Mouse (Mus musculus): ENCODE data around the gene Bmpr1b. TPM values are rescaled to one million over a fixed set of nuclear protein-coding genes. Genes with fewer than 3 reads are reported as not detected.

Bmpr1b gene
- polyA plus RNA-seq, 1 experiment from 2014 or later, result 8.9 TPM

DNA sequence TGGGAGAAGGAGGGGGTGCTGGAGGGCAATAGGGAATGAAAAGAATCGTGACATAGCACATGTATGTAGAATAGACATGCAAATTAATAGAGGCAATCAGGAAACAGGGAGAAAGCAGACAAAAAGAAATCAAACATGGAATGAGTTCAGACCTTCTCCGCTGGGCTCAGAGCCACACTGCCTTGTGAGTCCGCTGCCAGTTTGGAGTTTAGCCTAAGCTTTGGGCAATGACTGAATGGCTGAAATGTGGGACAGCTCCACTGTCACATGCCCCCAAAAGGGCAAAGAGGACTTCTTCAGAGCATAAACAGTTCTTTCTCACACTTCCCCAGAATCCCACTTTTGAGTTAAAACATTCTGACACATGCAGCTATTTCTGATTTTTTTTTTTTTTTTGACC is 236.3 kb downstream of the Bmpr1b start:
- peaks cover 9% of the 10 kb centered on the region for H3K4me1 ChIP-seq
- H3K27ac ChIP-seq, result no peak overlapping the region
- WGBS, result 75% methylated on average over 3 of the region's 3 CpGs
- H3K9ac ChIP-seq, result no peak overlapping the region
- no peaks in the 10 kb centered on the region for H3K27me3 ChIP-seq
- H3K9me3 ChIP-seq, result no peaks in the 10 kb centered on the region
- no peak for ATAC-seq (ENCODE audit: insufficient number of reproducible peaks, low FRiP score, low TSS enrichment, low read depth)
- H3K4me3 ChIP-seq, result no peak overlapping the region
- H3K4me2 ChIP-seq, result no peak overlapping the region
- H3K36me3 ChIP-seq, result no peaks in the 10 kb centered on the region

DNA sequence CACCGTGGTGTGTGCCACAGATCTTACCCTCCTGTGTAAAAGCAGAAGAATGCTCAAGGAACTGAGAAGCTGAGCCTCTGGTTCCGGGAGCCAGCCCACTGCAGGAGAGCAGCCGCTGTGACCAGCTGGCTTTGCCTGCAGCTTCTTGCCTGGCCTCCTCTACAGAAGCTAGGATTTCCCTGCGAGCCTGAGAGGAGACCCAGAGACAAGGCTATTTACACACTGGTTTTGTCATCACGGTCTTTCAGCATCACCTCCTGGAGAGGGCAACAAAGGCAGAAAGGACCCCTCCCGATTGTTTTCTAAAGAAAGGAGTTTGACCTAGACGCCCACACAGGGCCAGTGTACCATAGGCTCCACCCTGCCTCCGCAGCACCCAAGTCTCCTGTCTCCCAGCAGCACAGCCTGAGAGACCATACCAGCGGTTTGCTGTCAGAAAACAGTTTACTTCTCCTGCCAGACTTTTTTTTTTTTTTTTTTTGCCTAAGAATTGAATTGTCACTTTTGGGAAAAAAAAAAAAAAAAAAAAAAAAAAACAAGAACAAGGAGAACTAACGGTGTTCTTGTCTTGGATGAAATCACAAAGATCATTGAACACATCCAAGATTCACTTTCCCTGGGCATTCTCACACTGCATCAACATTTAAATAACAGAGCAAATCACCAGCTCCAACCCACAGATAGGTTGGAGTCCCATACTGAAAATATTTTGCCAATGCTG is 237.7 kb downstream of the Bmpr1b start:
- Histone ChIP-seq H3K27ac (no peak overlapping the region), H3K4me3 (no peak overlapping the region), H3K4me1 (peaks cover 12% of the 10 kb centered on the region)

DNA sequence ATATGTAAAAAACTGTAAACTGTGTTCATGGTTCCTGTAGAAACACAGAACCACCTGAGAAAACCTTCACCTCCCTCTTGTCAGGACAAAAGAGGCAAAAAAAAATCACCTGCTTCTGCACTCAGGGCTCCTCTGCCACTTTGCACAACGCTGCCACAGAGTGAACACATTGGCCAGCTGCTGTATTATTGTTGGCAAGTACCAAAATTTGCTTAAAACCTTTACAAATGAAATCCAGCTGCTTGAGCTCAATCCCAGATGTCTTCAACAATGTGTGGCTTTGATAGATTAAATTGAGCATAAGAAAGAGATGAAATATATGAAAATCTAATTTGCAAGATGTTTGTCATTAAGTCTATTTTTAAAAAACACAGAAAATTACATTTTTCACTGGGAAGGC is 245.8 kb downstream of the Bmpr1b start:
- Histone ChIP-seq H3K27me3 (no peaks in the 10 kb centered on the region), H3K9me3 (no peaks in the 10 kb centered on the region), H3K27ac (no peak overlapping the region), H3K4me2 (no peak overlapping the region), H3K4me1 (peaks cover 14% of the 10 kb centered on the region; the same call in 1 of the 2 replicates), H3K36me3 (no peaks in the 10 kb centered on the region), H3K4me3 (no peak overlapping the region), H3K9ac (no peak overlapping the region)
- no peak for ATAC-seq (ENCODE audit: insufficient number of reproducible peaks, low FRiP score, low TSS enrichment, low read depth)
- WGBS, result 20% methylated on average over 1 of the region's 1 CpGs

More for the DNA sequence above, 237.7 kb downstream of the Bmpr1b start:
- 18% methylated on average over 10 of the region's 10 CpGs for WGBS
- no peaks in the 10 kb centered on the region for H3K27me3 ChIP-seq
- no peak overlapping the region for H3K9ac ChIP-seq
- H3K36me3 ChIP-seq, result no peaks in the 10 kb centered on the region
- H3K9me3 ChIP-seq, result no peaks in the 10 kb centered on the region
- peak overlapping the region; percentile 21; the same call in 1 of the 2 replicates for H3K4me2 ChIP-seq
- ATAC-seq (ENCODE audit: insufficient number of reproducible peaks, low FRiP score, low TSS enrichment, low read depth), result no peak

- peaks cover 11% of the 10 kb centered on the region; the same call in 1 of the 2 replicates for H3K4me1 ChIP-seq
- H3K9me3 ChIP-seq, result no peaks in the 10 kb centered on the region
- no peak for ATAC-seq (ENCODE audit: insufficient number of reproducible peaks, low FRiP score, low TSS enrichment, low read depth)
- no peaks in the 10 kb centered on the region for H3K36me3 ChIP-seq
- H3K27me3 ChIP-seq, result no peaks in the 10 kb centered on the region
- 18% methylated on average over 4 of the region's 4 CpGs for WGBS
- H3K9ac ChIP-seq, result no peak overlapping the region
- H3K27ac ChIP-seq, result no peak overlapping the region
- no peak overlapping the region for H3K4me3 ChIP-seq
- no peak overlapping the region for H3K4me2 ChIP-seq
These were observed 248.1 kb downstream of the Bmpr1b start for GRCm38 (mm10) chr3:141921161-141921560.

DNA sequence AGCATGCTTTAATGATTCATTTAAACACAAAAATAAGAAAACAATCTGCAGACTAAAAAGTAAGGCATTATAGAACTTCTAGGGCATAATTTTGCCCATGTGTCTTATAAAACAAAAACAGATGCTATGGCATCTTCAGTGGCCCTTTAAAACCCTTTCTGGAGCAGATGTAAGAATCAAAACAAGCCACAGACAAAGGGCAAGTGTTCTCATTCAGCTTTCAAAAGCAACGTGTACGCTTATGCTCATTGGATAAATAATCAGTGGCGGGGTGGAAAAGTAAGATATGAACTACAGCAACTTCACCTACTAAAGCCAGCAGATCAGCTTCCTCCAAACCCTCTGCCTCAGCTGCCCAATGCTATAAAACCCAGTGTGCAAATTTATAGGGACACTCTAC is 249.6 kb downstream of the Bmpr1b start:
- Histone ChIP-seq H3K9me3 (no peaks in the 10 kb centered on the region), H3K4me2 (no peak overlapping the region), H3K4me1 (peaks cover 11% of the 10 kb centered on the region; the same call in 1 of the 2 replicates), H3K36me3 (no peaks in the 10 kb centered on the region), H3K9ac (no peak overlapping the region), H3K27ac (no peak overlapping the region), H3K4me3 (no peak overlapping the region), H3K27me3 (no peaks in the 10 kb centered on the region)
- 37% methylated on average over 3 of the region's 3 CpGs for WGBS
- no peak for ATAC-seq (ENCODE audit: insufficient number of reproducible peaks, low FRiP score, low TSS enrichment, low read depth)

DNA sequence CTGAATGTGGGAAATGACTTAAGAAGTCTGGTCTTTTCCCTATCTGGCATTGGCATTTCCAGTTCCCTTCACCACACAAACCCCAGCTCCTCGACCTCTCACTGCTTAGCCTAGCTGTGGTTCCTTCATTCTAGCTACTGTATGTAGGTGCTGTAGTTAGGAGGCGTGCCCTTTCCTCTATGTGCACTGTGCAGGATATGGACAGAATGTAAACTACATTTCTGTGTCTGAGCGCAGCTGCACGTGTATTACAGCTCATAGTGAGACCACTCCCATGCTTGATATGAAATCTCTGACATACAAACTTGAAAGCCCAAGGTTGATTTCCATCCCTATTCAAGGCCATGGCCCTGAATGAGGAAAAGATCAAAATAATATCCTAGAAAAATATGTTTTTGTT is 252.1 kb downstream of the Bmpr1b start:
- 73% methylated on average over 4 of the region's 4 CpGs for WGBS
- no peak overlapping the region for H3K4me3 ChIP-seq
- no peaks in the 10 kb centered on the region for H3K9me3 ChIP-seq
- H3K4me1 ChIP-seq, result peaks cover 6% of the 10 kb centered on the region; the same call in 1 of the 2 replicates
- no peak overlapping the region for H3K27ac ChIP-seq
- no peaks in the 10 kb centered on the region for H3K27me3 ChIP-seq
- no peak for ATAC-seq (ENCODE audit: insufficient number of reproducible peaks, low FRiP score, low TSS enrichment, low read depth)
- H3K36me3 ChIP-seq, result no peaks in the 10 kb centered on the region
- no peak overlapping the region for H3K4me2 ChIP-seq
- no peak overlapping the region for H3K9ac ChIP-seq

- WGBS, result 67% methylated on average over 3 of the region's 3 CpGs
- H3K4me1 ChIP-seq, result peaks cover 3% of the 10 kb centered on the region; the same call in 1 of the 2 replicates
- H3K9me3 ChIP-seq, result no peaks in the 10 kb centered on the region
- H3K27me3 ChIP-seq, result no peaks in the 10 kb centered on the region
- no peak for ATAC-seq (ENCODE audit: insufficient number of reproducible peaks, low FRiP score, low TSS enrichment, low read depth)
- no peaks in the 10 kb centered on the region for H3K36me3 ChIP-seq
- no peak overlapping the region for H3K4me2 ChIP-seq
- no peak overlapping the region for H3K9ac ChIP-seq
- no peak overlapping the region for H3K4me3 ChIP-seq
- H3K27ac ChIP-seq, result no peak overlapping the region
These were observed 253.2 kb downstream of the Bmpr1b start for GRCm38 (mm10) chr3:141915995-141916394.

GRCm38 (mm10) chr3:141914588-141914987 is 254.6 kb downstream of the Bmpr1b start:
- H3K27ac ChIP-seq, result no peak overlapping the region
- no peaks in the 10 kb centered on the region for H3K36me3 ChIP-seq
- WGBS, result 79% methylated on average over 3 of the region's 3 CpGs
- H3K4me3 ChIP-seq, result no peak overlapping the region
- H3K4me1 ChIP-seq, result no peaks in the 10 kb centered on the region
- H3K9ac ChIP-seq, result no peak overlapping the region
- no peak overlapping the region for H3K4me2 ChIP-seq
- H3K9me3 ChIP-seq, result no peaks in the 10 kb centered on the region
- H3K27me3 ChIP-seq, result no peaks in the 10 kb centered on the region
- ATAC-seq (ENCODE audit: insufficient number of reproducible peaks, low FRiP score, low TSS enrichment, low read depth), result no peak

- no peaks in the 10 kb centered on the region for H3K36me3 ChIP-seq
- no peak overlapping the region for H3K4me3 ChIP-seq
- no peak overlapping the region for H3K27ac ChIP-seq
- 90% methylated on average over 2 of the region's 2 CpGs for WGBS
- no peak overlapping the region for H3K4me2 ChIP-seq
- no peaks in the 10 kb centered on the region for H3K9me3 ChIP-seq
- H3K9ac ChIP-seq, result no peak overlapping the region
- no peaks in the 10 kb centered on the region for H3K4me1 ChIP-seq
- ATAC-seq (ENCODE audit: insufficient number of reproducible peaks, low FRiP score, low TSS enrichment, low read depth), result no peak
- H3K27me3 ChIP-seq, result no peaks in the 10 kb centered on the region
These were observed 260.1 kb downstream of the Bmpr1b start for GRCm38 (mm10) chr3:141909136-141909535.

GRCm38 (mm10) chr3:141905903-141906623 is 263.2 kb downstream of the Bmpr1b start:
- no peak overlapping the region for H3K4me3 ChIP-seq
- H3K36me3 ChIP-seq, result no peaks in the 10 kb centered on the region
- ATAC-seq (ENCODE audit: insufficient number of reproducible peaks, low FRiP score, low TSS enrichment, low read depth), result no peak
- no peaks in the 10 kb centered on the region for H3K9me3 ChIP-seq
- no peak overlapping the region for H3K27ac ChIP-seq
- 79% methylated on average over 6 of the region's 6 CpGs for WGBS
- H3K4me1 ChIP-seq, result no peaks in the 10 kb centered on the region
- no peak overlapping the region for H3K4me2 ChIP-seq
- H3K9ac ChIP-seq, result no peak overlapping the region
- no peaks in the 10 kb centered on the region for H3K27me3 ChIP-seq

- Histone ChIP-seq H3K9me3 (no peaks in the 10 kb centered on the region), H3K27ac (no peak overlapping the region), H3K36me3 (no peaks in the 10 kb centered on the region), H3K4me3 (no peak overlapping the region), H3K4me1 (0 out of 2 replicates have a peak, but pooled peaks cover 2% of the 10 kb centered on the region), H3K9ac (no peak overlapping the region), H3K27me3 (no peaks in the 10 kb centered on the region), H3K4me2 (no peak overlapping the region)
- 92% methylated on average over 3 of the region's 3 CpGs for WGBS
- ATAC-seq (ENCODE audit: insufficient number of reproducible peaks, low FRiP score, low TSS enrichment, low read depth), result no peak
These were observed 268.9 kb downstream of the Bmpr1b start for GRCm38 (mm10) chr3:141900361-141900760.

- Histone ChIP-seq H3K4me1 (0 out of 2 replicates have a peak, but pooled peaks cover 2% of the 10 kb centered on the region), H3K27ac (no peak overlapping the region), H3K9me3 (no peaks in the 10 kb centered on the region), H3K36me3 (no peaks in the 10 kb centered on the region), H3K4me2 (no peak overlapping the region), H3K9ac (no peak overlapping the region), H3K4me3 (no peak overlapping the region), H3K27me3 (no peaks in the 10 kb centered on the region)
- ATAC-seq (ENCODE audit: insufficient number of reproducible peaks, low FRiP score, low TSS enrichment, low read depth), result no peak
- 83% methylated on average over 2 of the region's 2 CpGs for WGBS
These were observed 269.7 kb downstream of the Bmpr1b start for GRCm38 (mm10) chr3:141899521-141899920.

All from limb, embryonic 15.5 days (tissue).